In genomic region chr4:107003786-107004185, GRCm38 (mm10) we compare ENCODE assay signal across 18 mouse cellular contexts.
DNase-seq lines count a peak whose midpoint lies in the region; ATAC-seq and TF ChIP-seq lines count a peak whose summit lies in the region.
"Had no signal": no experiment of that assay in that cellular context is flagged by ENCODE, and none has a peak within 500 bp of the region (broad histone marks: within the 10 kb centered on the region; RNA-seq: fewer than 3 reads in every experiment).

No protein-coding gene starts in this region.

- 0 out of 2 replicates have a peak overlapping the region, but pooled peaks have one; percentile 11 for H3K9ac ChIP-seq in embryonic facial prominence, embryonic 13.5 days
- H3K9ac ChIP-seq in liver, embryonic 11.5 days (ENCODE audit: low read depth, low read length) = peak overlapping the region; percentile 7; the same call in 1 of the 2 replicates
- H3K9ac ChIP-seq: embryonic facial prominence, embryonic 12.5 days; forebrain, embryonic 13.5 days; forebrain, postnatal 0 days; heart, embryonic 13.5 days; hindbrain, embryonic 14.5 days had no signal

- H3K4me2 ChIP-seq in embryonic facial prominence, embryonic 13.5 days = no peak overlapping the region
- H3K4me2 ChIP-seq in liver, embryonic 11.5 days = no peak overlapping the region
- no peak overlapping the region for H3K4me2 ChIP-seq in myocyte (ENCODE audit: low read depth)
- H3K4me2 ChIP-seq: embryonic facial prominence, embryonic 12.5 days; forebrain, embryonic 13.5 days; heart, embryonic 13.5 days; hindbrain, embryonic 14.5 days had no signal

- no peaks in the 10 kb centered on the region for H3K9me3 ChIP-seq in embryonic facial prominence, embryonic 13.5 days
- no peaks in the 10 kb centered on the region for H3K9me3 ChIP-seq in embryonic facial prominence, embryonic 10.5 days
- H3K9me3 ChIP-seq in liver, embryonic 11.5 days (ENCODE audit: control insufficient read depth, low read length) = no peaks in the 10 kb centered on the region
- H3K9me3 ChIP-seq: embryonic facial prominence, embryonic 12.5 days; forebrain, embryonic 13.5 days; heart, embryonic 13.5 days had no signal

- H3K4me1 ChIP-seq in embryonic facial prominence, embryonic 13.5 days = peaks cover 58% of the 10 kb centered on the region
- H3K4me1 ChIP-seq in embryonic facial prominence, embryonic 10.5 days = peaks cover 66% of the 10 kb centered on the region
- H3K4me1 ChIP-seq in liver, embryonic 11.5 days (replicated peaks; ENCODE audit: control insufficient read depth, insufficient read depth, low read length) = peaks cover 83% of the 10 kb centered on the region
- peaks cover 16% of the 10 kb centered on the region for H3K4me1 ChIP-seq in brown adipose tissue, adult 24 weeks (ENCODE audit: control insufficient read depth, insufficient read depth, insufficient read length, low read length)

- peaks cover 6% of the 10 kb centered on the region; the same call in 1 of the 2 replicates for H3K36me3 ChIP-seq in embryonic facial prominence, embryonic 13.5 days
- peaks cover 76% of the 10 kb centered on the region for H3K36me3 ChIP-seq in embryonic facial prominence, embryonic 10.5 days (replicated peaks)
- H3K36me3 ChIP-seq in liver, embryonic 11.5 days (ENCODE audit: control insufficient read depth, insufficient read depth, low read length) = no peaks in the 10 kb centered on the region
- no peaks in the 10 kb centered on the region for H3K36me3 ChIP-seq in myocyte (ENCODE audit: control insufficient read depth, insufficient read depth)
- H3K36me3 ChIP-seq: heart, embryonic 13.5 days had no signal

- no peak overlapping the region for H3ac ChIP-seq in myocyte (ENCODE audit: control insufficient read depth, insufficient read length)

- TF ChIP-seq POLR2A in myocyte (IDR thresholded peaks at IDR 0.05; ENCODE audit: insufficient read length, low read depth) = no peak

- ATAC-seq in embryonic facial prominence, embryonic 13.5 days (ENCODE audit: insufficient number of reproducible peaks, insufficient read depth, low FRiP score, low TSS enrichment, low read depth) = no peak
- no peak for ATAC-seq in liver, embryonic 11.5 days (replicated peaks; ENCODE audit: low FRiP score)
- ATAC-seq: forebrain, embryonic 13.5 days; forebrain, postnatal 0 days had no signal

- H3K27ac ChIP-seq in embryonic facial prominence, embryonic 13.5 days = no peak overlapping the region
- no peak overlapping the region for H3K27ac ChIP-seq in embryonic facial prominence, embryonic 10.5 days (replicated peaks)
- 0 out of 2 replicates have a peak overlapping the region, but pooled peaks have one; percentile 2 for H3K27ac ChIP-seq in liver, embryonic 11.5 days (ENCODE audit: low read depth, low read length)
- H3K27ac ChIP-seq in brown adipose tissue, adult 24 weeks (replicated peaks; ENCODE audit: low read depth, low read length) = peak overlapping the region; percentile 19; the same call in 1 of the 2 replicates
- H3K27ac ChIP-seq: embryonic facial prominence, embryonic 12.5 days; forebrain, embryonic 13.5 days; heart, embryonic 13.5 days; hindbrain, embryonic 14.5 days had no signal

- peaks cover 64% of the 10 kb centered on the region for H3K79me2 ChIP-seq in myocyte (ENCODE audit: control insufficient read depth, insufficient read depth)

- WGBS in embryonic facial prominence, embryonic 13.5 days = 81% methylated on average over 3 of the region's 3 CpGs
- WGBS in embryonic facial prominence, embryonic 10.5 days = 76% methylated on average over 3 of the region's 3 CpGs
- WGBS in liver, embryonic 11.5 days = 84% methylated on average over 3 of the region's 3 CpGs

- no peak overlapping the region for H3K4me3 ChIP-seq in embryonic facial prominence, embryonic 13.5 days
- H3K4me3 ChIP-seq in embryonic facial prominence, embryonic 10.5 days = no peak overlapping the region
- no peak overlapping the region for H3K4me3 ChIP-seq in liver, embryonic 11.5 days (ENCODE audit: low read depth, low read length)
- H3K4me3 ChIP-seq in brown adipose tissue, adult 24 weeks (ENCODE audit: insufficient read depth, low read depth, low read length) = no peak overlapping the region
- H3K4me3 ChIP-seq in myocyte = no peak overlapping the region
- H3K4me3 ChIP-seq: embryonic facial prominence, embryonic 12.5 days; forebrain, embryonic 13.5 days; gastrocnemius, adult 2 months; heart, embryonic 13.5 days had no signal

- H3K27me3 ChIP-seq in embryonic facial prominence, embryonic 13.5 days = no peaks in the 10 kb centered on the region
- H3K27me3 ChIP-seq in embryonic facial prominence, embryonic 10.5 days (replicated peaks; ENCODE audit: low read depth, poor library complexity, severe bottlenecking) = no peaks in the 10 kb centered on the region
- no peaks in the 10 kb centered on the region for H3K27me3 ChIP-seq in liver, embryonic 11.5 days (replicated peaks; ENCODE audit: control insufficient read depth, insufficient read depth, low read length)
- H3K27me3 ChIP-seq in myocyte (ENCODE audit: control insufficient read depth, insufficient read depth, insufficient read length) = no peaks in the 10 kb centered on the region
- H3K27me3 ChIP-seq: embryonic facial prominence, embryonic 12.5 days; forebrain, embryonic 13.5 days; heart, embryonic 13.5 days had no signal

- DNase-seq in embryonic facial prominence, embryonic 10.5 days (ENCODE audit: low spot score) = no peak
- DNase-seq in liver, embryonic 11.5 days (ENCODE audit: low spot score) = no peak
- no peak for DNase-seq in liver
- no peak for DNase-seq in frontal cortex, adult 2 months (ENCODE audit: extremely low spot score in 1 of 2, low spot score in 1 of 2)
- DNase-seq: adrenal gland, postnatal 14 days; embryo, embryonic 11 days; forebrain, postnatal 0 days; gastrocnemius, adult 2 months; gastrocnemius, postnatal 36 days; heart, adult 11 months; heart, postnatal 36 days had no signal

TF ChIP-seq in myocyte, 11 proteins besides CTCF, POLR2A, EP300 and RAD21:
- TF ChIP-seq MAX (IDR thresholded peaks at IDR 0.05; ENCODE audit: low read depth) (no peak), REST (IDR thresholded peaks at IDR 0.05; ENCODE audit: insufficient read depth, insufficient read length) (no peak), MYOD1 (IDR thresholded peaks at IDR 0.05; ENCODE audit: control insufficient read depth in 1 of 3, insufficient read length in 2 of 3, low read depth in 2 of 3) (peak in 2 of 3 experiments; percentile 36 to 65), MYOG (IDR thresholded peaks at IDR 0.05; ENCODE audit: control insufficient read depth in 1 of 3, insufficient read depth in 1 of 3, insufficient read length in 2 of 3, low read depth in 2 of 3) (peak in 2 of 3 experiments; percentile 46 to 53)

Comparison
In these comparisons a context has a peak if more than half of its experiments do, and no peak if none do; other contexts are left out.
1. H3K27ac ChIP-seq: peak in liver, embryonic 11.5 days (single experiment) and brown adipose tissue, adult 24 weeks (single experiment); none in embryonic facial prominence, embryonic 13.5 days (single experiment) and embryonic facial prominence, embryonic 10.5 days (single experiment).